Mouse (Mus musculus) embryonic fibroblast, embryonic 13.5 days (primary cell): ENCODE measurements around the gene Cdt1.

Source experiments
- CTCF ChIP-seq: IDR thresholded peaks from 2 replicates; pipeline ENCODE4 v1.5.1; 2011; ENCODE audit warnings: mild to moderate bottlenecking, control low read depth, low read length, moderate library complexity, borderline replicate concordance; ENCODE audit not compliant: insufficient read depth
- POLR2A ChIP-seq: IDR thresholded peaks from 2 replicates; pipeline ENCODE4 v1.6.1; 2011; ENCODE audit warnings: low read depth, mild to moderate bottlenecking, control low read depth, low read length, moderate library complexity

DNA sequence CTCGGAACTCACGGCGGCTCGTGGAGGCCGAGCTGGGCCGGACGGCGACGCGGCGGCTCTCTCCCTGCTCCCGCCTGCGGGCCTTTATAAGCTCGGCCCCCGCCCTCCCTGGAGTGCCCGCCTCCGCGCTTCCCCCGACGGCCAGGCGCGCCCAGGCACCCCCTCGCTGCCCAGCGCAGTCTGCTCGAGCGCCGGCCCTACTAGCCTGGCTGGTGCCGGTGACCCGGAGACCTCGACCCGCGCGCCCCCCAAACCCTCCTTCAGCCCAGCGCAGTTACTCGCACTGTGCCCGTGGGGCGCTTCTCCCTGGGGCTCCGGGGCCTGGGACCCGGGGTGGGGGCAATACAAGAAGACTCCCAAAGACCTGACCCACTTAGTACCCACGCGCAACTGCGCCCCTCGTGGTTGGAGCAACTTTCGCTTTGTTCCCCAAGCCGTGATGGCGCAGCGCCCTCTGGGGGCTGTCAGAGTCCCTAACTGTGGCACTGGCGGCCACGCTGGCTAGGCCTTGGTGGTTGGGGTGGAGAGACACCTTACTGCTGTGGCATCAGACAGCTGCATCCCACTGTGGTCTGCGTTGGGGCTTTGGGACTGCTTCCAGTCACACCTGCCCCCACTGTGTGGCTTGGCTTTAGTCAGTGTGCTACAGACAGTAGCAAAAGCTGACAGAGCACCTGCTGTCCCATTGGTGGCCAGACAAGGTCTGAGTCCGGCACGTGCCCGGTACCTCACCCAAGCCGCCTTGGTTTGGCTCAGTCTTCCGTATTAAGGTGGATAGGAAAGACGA lies 16.4 kb upstream of the Cdt1 start, which contains the start of gene Piezo1:
- TF ChIP-seq CTCF (peak; percentile 99), POLR2A (peak; percentile 94)
